Mouse (Mus musculus): ENCODE measurements around the gene Igfbp5.

GRCm38 (mm10) chr1:72833563-72833962 lies 41.1 kb downstream of the Igfbp5 start:
- no peak for TF ChIP-seq SRF (IDR thresholded peaks at IDR 0.05; ENCODE audit: control insufficient read depth, insufficient read length, low read depth)
- TF ChIP-seq MAX (IDR thresholded peaks at IDR 0.05; ENCODE audit: low read depth) = no peak
